Mouse (Mus musculus) heart, postnatal 10 days (tissue): ENCODE measurements at regions not wholly inside any gene's neighbourhood (a gene's known extent, or its start where the extent isn't known, plus 50 kb on each side); places are given as distances from the start of the nearest gene placed in this dataset.
A peak's percentile ranks its signal among the peaks of the same experiment; 100 is the strongest.

Experiments used
- DNase-seq, 2 experiments: peaks; one replicate each; pipeline ENCODE4 v3.0.0; 2021
- intact Hi-C: fragments of 180-260 bp; cut with DNase I; formaldehyde crosslinking; loops from one replicate; pipeline ENCODE4 v1.15.1; 2025

GRCm38 (mm10) chr10:17602446-17602845, 120.6 kb upstream of the Cited2 start:
- intact Hi-C loops: no loop called here
- DNase-seq: no peak

- DNase-seq: no peak
- intact Hi-C loops: no loop called here
These were observed 114.8 kb upstream of the Cited2 start for GRCm38 (mm10) chr10:17608220-17608619.

GRCm38 (mm10) chr10:17610592-17610991, 112.4 kb upstream of the Cited2 start:
- intact Hi-C loops: no loop called here

GRCm38 (mm10) chr10:17613281-17613680, 109.7 kb upstream of the Cited2 start:
- no peak for DNase-seq
- intact Hi-C loops: no loop called here

More at GRCm38 (mm10) chr10:17610592-17610991, 112.4 kb upstream of the Cited2 start:
- no peak for DNase-seq

GRCm38 (mm10) chr10:17618024-17618423, 105.0 kb upstream of the Cited2 start:
- no peak for DNase-seq
- intact Hi-C loops: no loop called here

- intact Hi-C loops: no loop called here
- DNase-seq: no peak
These were observed 103.4 kb upstream of the Cited2 start for GRCm38 (mm10) chr10:17619617-17620016.

- intact Hi-C loops: no loop called here
- DNase-seq: no peak
These were observed 101.2 kb upstream of the Cited2 start for GRCm38 (mm10) chr10:17621703-17622385.

- intact Hi-C loops: no loop called here
These were observed 100.2 kb upstream of the Cited2 start for GRCm38 (mm10) chr10:17622802-17623201.

GRCm38 (mm10) chr10:17629709-17630108, 93.3 kb upstream of the Cited2 start:
- intact Hi-C loops: no loop called here
- peak in 1 of 2 experiments; percentile 11 for DNase-seq

More at GRCm38 (mm10) chr10:17622802-17623201, 100.2 kb upstream of the Cited2 start:
- no peak for DNase-seq

GRCm38 (mm10) chr10:17630861-17631581, 92.0 kb upstream of the Cited2 start:
- intact Hi-C loops: no loop called here
- DNase-seq: no peak

GRCm38 (mm10) chr10:17631817-17632216, 91.2 kb upstream of the Cited2 start:
- no peak for DNase-seq
- intact Hi-C loops: no loop called here

GRCm38 (mm10) chr10:17632959-17633674, 89.9 kb upstream of the Cited2 start:
- DNase-seq: no peak
- intact Hi-C loops: no loop called here

GRCm38 (mm10) chr10:17645363-17645762, 77.7 kb upstream of the Cited2 start:
- intact Hi-C loops: no loop called here
- no peak for DNase-seq

GRCm38 (mm10) chr10:17646391-17646790, 76.6 kb upstream of the Cited2 start:
- no peak for DNase-seq
- intact Hi-C loops: no loop called here

- intact Hi-C loops: no loop called here
These were observed 74.9 kb upstream of the Cited2 start for GRCm38 (mm10) chr10:17648077-17648476.

GRCm38 (mm10) chr10:17650997-17651750, 71.8 kb upstream of the Cited2 start:
- intact Hi-C loops: no loop called here
- no peak for DNase-seq

More at GRCm38 (mm10) chr10:17648077-17648476, 74.9 kb upstream of the Cited2 start:
- no peak for DNase-seq

GRCm38 (mm10) chr10:17653325-17653724, 69.7 kb upstream of the Cited2 start:
- intact Hi-C loops: no loop called here
- no peak for DNase-seq

GRCm38 (mm10) chr10:17653785-17654184, 69.2 kb upstream of the Cited2 start:
- no peak for DNase-seq
- intact Hi-C loops: no loop called here

- no peak for DNase-seq
- intact Hi-C loops: no loop called here
These were observed 68.6 kb upstream of the Cited2 start for GRCm38 (mm10) chr10:17654308-17654858.

- intact Hi-C loops: no loop called here
- no peak for DNase-seq
These were observed 67.5 kb upstream of the Cited2 start for GRCm38 (mm10) chr10:17655459-17656051.
